Mouse (Mus musculus): Measurements from ENCODE around the gene Asic1. TPM values are rescaled to one million over a fixed set of nuclear protein-coding genes. Genes with fewer than 3 reads are reported as not detected.

Gene Asic1
- polyA plus RNA-seq (2016; fragmentation: Nextera tagmentation; extraction: Ambion mirVana): 48.6 and 61.6 TPM in 2 replicates

DNA sequence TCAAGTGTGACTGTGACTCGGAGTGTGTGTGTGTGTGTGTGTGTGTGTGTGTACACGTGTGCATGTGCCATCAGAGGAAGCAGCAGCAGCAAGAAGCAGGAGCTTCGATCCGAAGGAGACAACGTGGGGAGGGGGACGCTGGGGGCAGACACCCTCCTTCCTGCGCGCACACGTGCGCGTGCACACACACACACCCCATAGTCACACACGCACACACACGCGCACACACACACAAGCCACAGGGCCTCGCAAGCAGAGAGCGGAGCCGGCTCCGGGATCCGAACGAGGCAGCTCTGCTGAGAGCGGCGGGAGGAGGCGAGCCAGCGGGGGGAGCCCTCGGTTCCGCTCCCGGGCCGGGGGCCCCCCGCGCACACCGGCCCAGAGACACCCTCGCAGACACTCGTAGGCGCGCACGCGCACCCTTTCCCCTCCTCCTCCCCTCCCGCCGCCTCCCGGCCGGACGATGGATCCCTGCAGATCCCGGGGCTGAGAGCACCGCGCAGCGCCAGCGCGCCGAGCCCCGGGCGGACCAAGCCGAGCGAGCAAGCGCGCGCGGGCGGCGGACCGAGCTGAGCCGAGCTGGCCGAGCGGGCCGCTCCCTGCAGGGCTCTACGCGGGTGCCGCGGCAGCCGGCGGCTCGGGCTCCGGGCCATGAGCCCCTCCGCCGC, at the start of gene Asic1:
TSS of gene Asic1 (plus strand) at position 215 of the 668 bp plus-strand sequence.
- WGBS: under 1% methylated on average over 63 of the region's 74 CpGs
- Histone ChIP-seq H3K9me3 (replicated peaks) (no peaks in the 10 kb centered on the region; the same call in 1 of the 2 replicates), H3K9ac (peak within 1 kb of the TSS; percentile 97), H3K27me3 (peaks cover 27% of the 10 kb centered on the region), H3K4me3 (peak within 1 kb of the TSS; percentile 80), H3K4me1 (peaks cover 64% of the 10 kb centered on the region), H3K4me2 (replicated peaks) (peak within 1 kb of the TSS; percentile 90), H3K36me3 (peaks cover 5% of the 10 kb centered on the region; the same call in 1 of the 2 replicates), H3K27ac (peak within 1 kb of the TSS; percentile 91)
- ATAC-seq (ENCODE audit: low FRiP score): peak; percentile 64

DNA sequence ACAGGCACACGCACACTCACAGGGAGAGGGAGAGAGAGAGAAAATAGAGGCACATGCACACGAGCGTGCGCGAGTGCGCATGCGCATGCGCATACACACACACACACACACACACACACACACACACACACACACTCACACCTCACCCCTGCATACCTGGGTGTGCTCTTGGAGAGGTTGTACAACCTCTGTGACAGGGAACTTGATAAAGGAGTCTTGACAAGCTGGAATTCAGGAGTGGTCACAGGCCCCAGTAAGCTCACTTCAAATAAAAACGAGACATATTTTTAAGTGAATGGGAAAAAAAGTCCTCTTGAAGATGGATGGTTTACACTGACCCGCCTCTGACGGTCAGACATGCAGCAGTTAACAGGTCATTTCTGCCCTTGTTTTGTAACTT, 48.1 kb upstream of the Asic1 start:
- Histone ChIP-seq H3K36me3 (peaks cover 61% of the 10 kb centered on the region), H3K9ac (no peak overlapping the region), H3K4me2 (replicated peaks) (no peak overlapping the region), H3K4me1 (no peaks in the 10 kb centered on the region), H3K4me3 (no peak overlapping the region), H3K27ac (no peak overlapping the region), H3K27me3 (no peaks in the 10 kb centered on the region), H3K9me3 (replicated peaks) (no peaks in the 10 kb centered on the region)
- 92% methylated on average over 7 of the region's 11 CpGs for WGBS
- no peak for ATAC-seq (ENCODE audit: low FRiP score)

GRCm38 (mm10) chr15:99631618-99632017, 38.5 kb upstream of the Asic1 start:
- peaks cover 84% of the 10 kb centered on the region for H3K36me3 ChIP-seq
- H3K27ac ChIP-seq: no peak overlapping the region
- no peak overlapping the region for H3K4me2 ChIP-seq (replicated peaks)
- H3K9me3 ChIP-seq (replicated peaks): 0 out of 2 replicates have a peak, but pooled peaks cover 3% of the 10 kb centered on the region
- no peaks in the 10 kb centered on the region for H3K27me3 ChIP-seq
- peaks cover 5% of the 10 kb centered on the region; the same call in 1 of the 2 replicates for H3K4me1 ChIP-seq
- H3K4me3 ChIP-seq: no peak overlapping the region
- ATAC-seq (ENCODE audit: low FRiP score): no peak
- no peak overlapping the region for H3K9ac ChIP-seq

DNA sequence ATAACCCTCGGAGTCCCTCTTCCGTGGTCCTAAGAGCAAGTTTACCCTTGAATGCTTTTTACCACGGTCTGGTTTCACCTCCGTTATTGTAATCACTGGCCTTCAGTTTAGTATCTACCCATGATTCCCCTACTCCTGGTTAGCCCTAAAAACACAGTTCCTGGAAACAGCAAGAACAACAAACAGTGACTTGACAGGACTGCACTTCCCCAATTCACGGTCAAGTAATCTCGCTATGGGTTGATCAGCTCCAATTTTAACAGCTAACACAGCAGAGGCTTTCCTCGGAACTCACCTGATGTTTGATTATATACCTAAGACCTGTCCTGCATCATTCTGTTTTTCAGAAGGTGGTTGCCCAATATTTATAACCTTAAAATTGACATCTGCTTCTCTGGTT, 35.5 kb upstream of the Asic1 start:
- H3K9me3 ChIP-seq (replicated peaks): 0 out of 2 replicates have a peak, but pooled peaks cover 3% of the 10 kb centered on the region
- no peak overlapping the region for H3K9ac ChIP-seq
- H3K27ac ChIP-seq: no peak overlapping the region
- ATAC-seq (ENCODE audit: low FRiP score): no peak
- H3K36me3 ChIP-seq: peaks cover 82% of the 10 kb centered on the region
- peaks cover 15% of the 10 kb centered on the region; the same call in 1 of the 2 replicates for H3K4me1 ChIP-seq
- WGBS: 95% methylated on average over 7 of the region's 7 CpGs
- H3K4me3 ChIP-seq: no peak overlapping the region
- no peaks in the 10 kb centered on the region for H3K27me3 ChIP-seq
- no peak overlapping the region for H3K4me2 ChIP-seq (replicated peaks)

DNA sequence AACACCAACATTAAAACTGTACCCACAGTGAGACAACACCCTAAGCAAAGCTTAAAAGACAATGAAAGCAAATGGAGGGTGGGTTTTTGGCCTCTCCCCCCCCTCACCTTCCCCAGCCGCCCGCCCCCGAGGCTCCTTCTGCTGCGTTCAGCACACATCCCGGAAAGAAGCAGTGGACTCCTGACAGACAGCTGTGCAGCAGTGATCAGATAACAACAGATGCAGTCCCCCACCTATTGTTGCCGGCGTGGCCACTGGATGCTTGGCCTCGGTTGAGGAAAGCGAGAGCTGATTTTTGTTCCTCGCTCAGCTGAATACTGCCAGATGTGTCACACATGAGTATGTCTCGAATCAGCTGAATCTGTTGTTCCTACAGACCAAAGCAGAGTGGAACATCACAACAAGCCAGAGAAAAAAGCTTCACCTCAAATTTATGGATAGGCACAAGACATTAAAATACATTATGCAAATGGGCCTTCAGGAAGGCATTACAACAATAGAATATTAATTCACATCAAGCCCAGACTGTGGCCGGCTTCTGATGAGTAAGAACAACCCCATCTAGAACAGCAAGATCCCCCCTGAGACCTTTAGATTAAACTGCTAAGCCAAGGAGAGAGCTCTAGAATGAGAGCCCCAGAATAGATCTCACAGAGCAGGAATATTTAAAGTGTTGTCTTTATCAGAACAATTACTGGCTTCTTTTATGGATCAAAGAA, 32.6 kb upstream of the Asic1 start:
- 50% methylated on average over 12 of the region's 12 CpGs for WGBS
- H3K4me1 ChIP-seq: peaks cover 17% of the 10 kb centered on the region
- H3K36me3 ChIP-seq: peaks cover 67% of the 10 kb centered on the region
- H3K9ac ChIP-seq: no peak overlapping the region
- no peak overlapping the region for H3K4me3 ChIP-seq
- H3K9me3 ChIP-seq (replicated peaks): no peaks in the 10 kb centered on the region
- peak; percentile 66; the same call in 1 of the 2 replicates for ATAC-seq (ENCODE audit: low FRiP score)
- H3K27ac ChIP-seq: peak overlapping the region; percentile 89
- H3K4me2 ChIP-seq (replicated peaks): peak overlapping the region; percentile 8; the same call in 1 of the 2 replicates
- H3K27me3 ChIP-seq: no peaks in the 10 kb centered on the region

GRCm38 (mm10) chr15:99638124-99638485, 32.1 kb upstream of the Asic1 start:
- Histone ChIP-seq H3K4me3 (no peak overlapping the region), H3K36me3 (peaks cover 64% of the 10 kb centered on the region), H3K27me3 (no peaks in the 10 kb centered on the region), H3K27ac (peak overlapping the region; percentile 89), H3K9me3 (replicated peaks) (no peaks in the 10 kb centered on the region), H3K9ac (no peak overlapping the region), H3K4me2 (replicated peaks) (no peak overlapping the region), H3K4me1 (peaks cover 19% of the 10 kb centered on the region)
- WGBS: 77% methylated on average over 5 of the region's 5 CpGs
- 0 out of 2 replicates have a peak, but pooled peaks have one; percentile 67 for ATAC-seq (ENCODE audit: low FRiP score)

DNA sequence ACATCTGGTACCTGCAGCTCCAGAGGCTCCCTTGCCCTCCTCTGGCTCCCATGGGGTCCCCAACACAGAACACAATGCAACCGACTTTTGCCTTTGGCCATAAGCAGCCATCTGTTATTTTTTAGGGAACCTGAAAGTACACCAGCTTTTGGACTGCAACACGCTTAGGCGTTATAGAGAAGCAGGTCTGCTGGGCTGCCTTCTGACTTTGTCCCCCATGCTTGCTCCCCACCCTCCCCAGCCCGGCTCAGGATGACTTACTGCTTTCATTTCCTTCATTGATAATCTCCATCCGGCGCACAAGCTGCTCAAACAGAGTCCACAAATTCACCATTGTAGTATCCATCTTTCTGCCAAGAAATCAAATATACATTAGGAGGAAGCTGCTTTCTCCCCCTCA, 27.5 kb upstream of the Asic1 start:
- no peak overlapping the region for H3K4me3 ChIP-seq
- 66% methylated on average over 6 of the region's 6 CpGs for WGBS
- ATAC-seq (ENCODE audit: low FRiP score): no peak
- H3K4me2 ChIP-seq (replicated peaks): no peak overlapping the region
- peak overlapping the region; percentile 70 for H3K27ac ChIP-seq
- H3K9ac ChIP-seq: peak overlapping the region; percentile 36; the same call in 1 of the 2 replicates
- peaks cover 44% of the 10 kb centered on the region for H3K4me1 ChIP-seq
- H3K27me3 ChIP-seq: no peaks in the 10 kb centered on the region
- H3K9me3 ChIP-seq (replicated peaks): no peaks in the 10 kb centered on the region
- peaks cover 29% of the 10 kb centered on the region for H3K36me3 ChIP-seq

DNA sequence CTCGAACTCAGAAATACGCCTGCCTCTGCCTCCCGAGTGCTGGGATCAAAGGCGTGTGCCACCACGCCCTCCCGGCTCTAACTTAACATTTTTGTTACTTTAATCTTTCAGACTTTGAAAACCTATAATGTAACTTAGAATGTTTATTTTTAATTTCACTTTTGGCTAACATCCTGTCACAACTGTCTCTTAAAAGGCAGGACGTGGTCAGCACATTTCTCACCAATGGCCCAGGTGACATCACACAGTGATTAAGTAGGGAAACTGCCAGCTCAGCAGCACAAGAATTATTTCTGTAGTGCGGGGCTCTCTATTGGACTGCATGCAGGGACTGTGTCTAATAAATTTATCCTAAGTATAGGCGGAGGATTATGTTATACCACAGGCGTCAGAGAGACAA, 26.3 kb upstream of the Asic1 start:
- no peak overlapping the region for H3K4me3 ChIP-seq
- H3K27me3 ChIP-seq: no peaks in the 10 kb centered on the region
- H3K9ac ChIP-seq: no peak overlapping the region
- H3K9me3 ChIP-seq (replicated peaks): no peaks in the 10 kb centered on the region
- ATAC-seq (ENCODE audit: low FRiP score): no peak
- H3K36me3 ChIP-seq: peaks cover 23% of the 10 kb centered on the region
- H3K4me2 ChIP-seq (replicated peaks): no peak overlapping the region
- WGBS: 79% methylated on average over 10 of the region's 10 CpGs
- peak overlapping the region; percentile 62 for H3K27ac ChIP-seq
- H3K4me1 ChIP-seq: peaks cover 50% of the 10 kb centered on the region

- Histone ChIP-seq H3K4me2 (replicated peaks) (no peak overlapping the region), H3K9me3 (replicated peaks) (no peaks in the 10 kb centered on the region), H3K27ac (peak overlapping the region; percentile 66), H3K36me3 (peaks cover 13% of the 10 kb centered on the region), H3K9ac (no peak overlapping the region), H3K4me3 (no peak overlapping the region), H3K4me1 (peaks cover 59% of the 10 kb centered on the region), H3K27me3 (no peaks in the 10 kb centered on the region)
- 62% methylated on average over 7 of the region's 7 CpGs for WGBS
- ATAC-seq (ENCODE audit: low FRiP score): no peak
Observed at GRCm38 (mm10) chr15:99644776-99645175, 25.4 kb upstream of the Asic1 start.

GRCm38 (mm10) chr15:99648326-99648725, 21.8 kb upstream of the Asic1 start:
- Histone ChIP-seq H3K4me3 (no peak overlapping the region), H3K4me1 (peaks cover 70% of the 10 kb centered on the region), H3K36me3 (no peaks in the 10 kb centered on the region), H3K9ac (no peak overlapping the region; the same call in 1 of the 2 replicates), H3K4me2 (replicated peaks) (peak overlapping the region; percentile 27), H3K27me3 (peaks cover 4% of the 10 kb centered on the region; the same call in 1 of the 2 replicates), H3K27ac (peak overlapping the region; percentile 74), H3K9me3 (replicated peaks) (no peaks in the 10 kb centered on the region)
- ATAC-seq (ENCODE audit: low FRiP score): peak; percentile 59
- WGBS: 27% methylated on average over 4 of the region's 4 CpGs

DNA sequence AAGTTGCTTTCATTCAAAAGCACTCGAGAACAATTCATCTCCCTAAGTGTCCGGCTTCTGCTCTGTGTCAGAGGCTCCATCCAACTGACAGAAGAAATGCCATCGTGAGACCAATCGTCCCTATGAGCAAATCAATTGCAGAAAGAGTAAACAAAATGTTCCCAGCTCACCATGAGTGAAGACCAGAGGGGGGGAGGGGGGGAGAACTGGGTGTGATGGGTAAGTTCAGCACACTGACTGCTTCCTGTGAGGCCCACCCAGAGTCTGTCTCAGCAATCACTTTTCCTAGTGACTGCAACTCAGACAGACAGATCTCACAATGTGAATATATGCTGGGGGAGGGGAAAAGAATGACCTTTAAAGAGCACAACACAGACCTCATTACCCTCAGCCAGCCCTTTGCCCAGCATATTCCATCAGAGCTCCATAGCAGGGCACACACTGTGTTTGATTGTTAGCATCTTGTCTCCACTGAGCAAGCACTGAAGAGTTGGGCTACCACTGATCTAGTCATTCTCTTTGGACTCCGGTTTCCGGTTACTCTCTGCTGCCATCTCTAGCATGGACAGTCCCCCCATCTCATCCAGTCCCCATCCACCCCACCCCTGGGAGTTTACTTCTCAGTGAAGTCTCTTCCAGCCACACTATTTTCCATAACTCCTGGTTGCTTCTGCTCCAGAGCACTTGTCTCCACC, 21.0 kb upstream of the Asic1 start:
- ATAC-seq (ENCODE audit: low FRiP score): no peak
- Histone ChIP-seq H3K9me3 (replicated peaks) (no peaks in the 10 kb centered on the region), H3K4me1 (peaks cover 75% of the 10 kb centered on the region), H3K36me3 (no peaks in the 10 kb centered on the region), H3K27ac (peak overlapping the region; percentile 80), H3K9ac (peak overlapping the region; percentile 49), H3K4me2 (replicated peaks) (peak overlapping the region; percentile 76), H3K27me3 (peaks cover 12% of the 10 kb centered on the region), H3K4me3 (peak overlapping the region; percentile 85)
- 27% methylated on average over 6 of the region's 6 CpGs for WGBS

GRCm38 (mm10) chr15:99650304-99650703, 19.9 kb upstream of the Asic1 start:
- ATAC-seq (ENCODE audit: low FRiP score): no peak
- peak overlapping the region; percentile 85 for H3K4me3 ChIP-seq
- WGBS: 57% methylated on average over 2 of the region's 2 CpGs
- no peaks in the 10 kb centered on the region for H3K36me3 ChIP-seq
- peaks cover 69% of the 10 kb centered on the region for H3K4me1 ChIP-seq
- H3K27me3 ChIP-seq: peaks cover 22% of the 10 kb centered on the region
- peak overlapping the region; percentile 41; the same call in 1 of the 2 replicates for H3K27ac ChIP-seq
- H3K9ac ChIP-seq: peak overlapping the region; percentile 83
- no peaks in the 10 kb centered on the region for H3K9me3 ChIP-seq (replicated peaks)
- peak overlapping the region; percentile 76 for H3K4me2 ChIP-seq (replicated peaks)

All from hindbrain, embryonic 12.5 days (tissue).